Mouse (Mus musculus) testis, adult 2 months (tissue): ENCODE results near the gene Crebbp. TPM values are rescaled to one million over a fixed set of nuclear protein-coding genes. Genes with fewer than 3 reads are reported as not detected.
"Not testable (repeated sequence)": the region's sequence is repeated elsewhere in the genome, so short reads cannot be mapped to it uniquely, and the experiment has no call there.

ENCODE experiments used
- H3K27ac ChIP-seq: fragments of 200-500 bp; 2 replicates; pipeline ENCODE4 v1.5.1; 2012; ENCODE audit warnings: low read depth, low read length; ENCODE audit not compliant: control insufficient read depth, insufficient read depth
- H3K27me3 ChIP-seq: fragments of 200-500 bp; 2 replicates; pipeline ENCODE4 v1.6.1; 2012; ENCODE audit warnings: mild to moderate bottlenecking, low read length, moderate library complexity; ENCODE audit not compliant: control insufficient read depth, insufficient read depth
- H3K36me3 ChIP-seq: fragments of 200-500 bp; 2 replicates; pipeline ENCODE4 v1.6.1; 2012; ENCODE audit warnings: mild to moderate bottlenecking, low read length; ENCODE audit not compliant: control insufficient read depth, insufficient read depth
- H3K4me1 ChIP-seq: fragments of 200-500 bp; 2 replicates; pipeline ENCODE4 v1.6.1; 2012; ENCODE audit warnings: low read length; ENCODE audit not compliant: control insufficient read depth, insufficient read depth
- H3K4me3 ChIP-seq: fragments of 200-500 bp; 2 replicates; pipeline ENCODE4 v1.5.1; 2012; ENCODE audit warnings: low read depth, mild to moderate bottlenecking, low read length, moderate library complexity, mixed read lengths; ENCODE audit not compliant: control insufficient read depth
- CTCF ChIP-seq: fragments of 200-500 bp; IDR thresholded peaks from 2 replicates; pipeline ENCODE4 v1.5.1; 2012; ENCODE audit warnings: low read depth, mild to moderate bottlenecking, inconsistent platforms, low read length, moderate library complexity; ENCODE audit not compliant: control insufficient read depth, insufficient read depth, insufficient replicate concordance
- POLR2A ChIP-seq: fragments of 200-500 bp; IDR thresholded peaks from 2 replicates; pipeline ENCODE4 v1.6.1; 2012; ENCODE audit warnings: low read depth, mild to moderate bottlenecking, inconsistent platforms, low read length, moderate library complexity; ENCODE audit not compliant: control insufficient read depth
- polyA plus RNA-seq: library from polyadenylated mRNA; depleted of rRNA; stranded (reverse); fragments of >200 nt; gene quantifications from 2 replicates; pipeline ENCODE4 v1.2.3, GENCODE M21; 2012

Crebbp gene
- polyA plus RNA-seq, 1 experiment: 15.0 TPM

GRCm38 (mm10) chr16:4096141-4096540 is 117.7 kb downstream of the Crebbp start:
- Histone ChIP-seq H3K4me3 (no peak overlapping the region), H3K27ac (no peak overlapping the region), H3K4me1 (no peaks in the 10 kb centered on the region), H3K36me3 (peaks cover 4% of the 10 kb centered on the region), H3K27me3 (no peaks in the 10 kb centered on the region)
- TF ChIP-seq CTCF: no peak
- no peak for TF ChIP-seq POLR2A

GRCm38 (mm10) chr16:4087214-4087913 is 126.4 kb downstream of the Crebbp start:
- TF ChIP-seq CTCF: no peak
- no peak for TF ChIP-seq POLR2A
- no peaks in the 10 kb centered on the region for H3K27me3 ChIP-seq
- H3K27ac ChIP-seq: no peak overlapping the region
- no peak overlapping the region for H3K4me3 ChIP-seq
- H3K4me1 ChIP-seq: no peaks in the 10 kb centered on the region
- peaks cover 7% of the 10 kb centered on the region for H3K36me3 ChIP-seq

DNA sequence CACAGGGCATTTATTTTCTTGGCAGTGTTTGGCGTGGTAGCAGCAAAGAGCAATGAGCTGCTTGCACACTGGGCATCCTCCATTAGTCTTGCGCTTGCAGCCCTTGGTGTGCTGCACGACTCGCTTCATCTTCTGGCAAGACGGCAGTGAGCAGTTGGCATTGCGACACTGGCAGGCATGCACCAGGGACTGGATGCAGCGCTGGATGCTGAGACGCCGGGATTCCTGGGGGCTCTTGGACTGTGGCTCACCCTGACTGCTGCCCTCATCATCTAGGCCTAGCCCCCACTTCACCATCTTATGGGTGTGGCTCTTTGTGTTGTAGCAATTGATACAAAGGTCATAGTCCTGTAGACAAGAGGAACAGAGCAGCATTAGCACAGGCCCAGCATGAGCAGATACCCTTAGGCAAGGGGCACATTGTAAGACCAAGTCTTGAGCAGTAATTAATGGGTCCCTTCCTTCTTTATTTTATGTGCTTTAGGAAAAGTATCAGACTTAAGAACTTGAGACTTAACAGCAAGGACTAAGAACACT is 127.9 kb downstream of the Crebbp start:
- Histone ChIP-seq H3K27me3 (no peaks in the 10 kb centered on the region), H3K27ac (no peak overlapping the region), H3K4me3 (no peak overlapping the region), H3K4me1 (no peaks in the 10 kb centered on the region), H3K36me3 (peaks cover 3% of the 10 kb centered on the region)
- no peak for TF ChIP-seq CTCF
- no peak for TF ChIP-seq POLR2A

GRCm38 (mm10) chr16:4085051-4085450 is 128.7 kb downstream of the Crebbp start:
- Histone ChIP-seq H3K4me3 (no peak overlapping the region), H3K36me3 (peaks cover 3% of the 10 kb centered on the region), H3K27ac (no peak overlapping the region), H3K27me3 (no peaks in the 10 kb centered on the region), H3K4me1 (no peaks in the 10 kb centered on the region)
- no peak for TF ChIP-seq CTCF
- TF ChIP-seq POLR2A: no peak

DNA sequence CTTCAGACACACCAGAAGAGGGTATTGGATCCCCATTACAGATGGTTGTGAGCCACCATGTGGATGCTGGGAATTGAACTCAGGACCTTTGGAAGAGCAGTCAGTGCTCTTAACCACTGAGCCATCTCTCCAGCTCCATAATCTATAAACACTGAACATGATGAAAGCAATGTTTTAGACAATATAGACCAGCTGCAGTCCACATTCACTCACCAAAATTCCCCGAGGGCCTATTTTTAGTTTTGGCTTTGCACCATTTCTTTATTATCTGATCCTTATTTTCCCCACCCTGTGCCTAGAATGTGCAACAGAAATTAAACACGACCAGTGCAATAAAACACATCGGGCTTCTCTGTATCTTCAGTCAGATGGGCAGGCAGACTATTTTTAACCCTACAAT is 133.4 kb downstream of the Crebbp start:
- H3K4me1 ChIP-seq, H3K27me3 ChIP-seq, H3K4me3 ChIP-seq, H3K36me3 ChIP-seq, H3K27ac ChIP-seq: not testable (repeated sequence)

GRCm38 (mm10) chr16:4079656-4080055 is 134.1 kb downstream of the Crebbp start:
- Histone ChIP-seq H3K27me3 (no peaks in the 10 kb centered on the region), H3K4me3 (no peak overlapping the region), H3K4me1 (peaks cover 2% of the 10 kb centered on the region), H3K27ac (no peak overlapping the region), H3K36me3 (no peaks in the 10 kb centered on the region)
- TF ChIP-seq POLR2A (no peak), CTCF (no peak)

- not testable (repeated sequence) for H3K4me1 ChIP-seq, H3K27me3 ChIP-seq, H3K36me3 ChIP-seq, H3K27ac ChIP-seq
- peak overlapping the region; percentile 41 for H3K4me3 ChIP-seq
Measured at GRCm38 (mm10) chr16:4078302-4078701, 135.5 kb downstream of the Crebbp start.

GRCm38 (mm10) chr16:4077384-4078061 is 136.3 kb downstream of the Crebbp start, which contains the start of gene Trap1:
Trap1 (minus strand) TSS chr16:4077827.
- TF ChIP-seq CTCF: 0 out of 2 replicates have a peak, but pooled peaks have one; percentile 4
- TF ChIP-seq POLR2A: peak; percentile 87
- H3K36me3 ChIP-seq: no peaks in the 10 kb centered on the region
- peak within 1 kb of the TSS; percentile 96 for H3K4me3 ChIP-seq
- no peaks in the 10 kb centered on the region for H3K27me3 ChIP-seq
- peaks cover 2% of the 10 kb centered on the region for H3K4me1 ChIP-seq
- H3K27ac ChIP-seq: peak within 1 kb of the TSS; percentile 91
